Mouse (Mus musculus): ENCODE data around the gene Ppp1ca. TPM values are rescaled to one million over a fixed set of nuclear protein-coding genes. Genes with fewer than 3 reads are reported as not detected.

Gene Ppp1ca
- total and polyA plus RNA-seq, 3 experiments, result 389 to 635 (median 502) TPM

DNA sequence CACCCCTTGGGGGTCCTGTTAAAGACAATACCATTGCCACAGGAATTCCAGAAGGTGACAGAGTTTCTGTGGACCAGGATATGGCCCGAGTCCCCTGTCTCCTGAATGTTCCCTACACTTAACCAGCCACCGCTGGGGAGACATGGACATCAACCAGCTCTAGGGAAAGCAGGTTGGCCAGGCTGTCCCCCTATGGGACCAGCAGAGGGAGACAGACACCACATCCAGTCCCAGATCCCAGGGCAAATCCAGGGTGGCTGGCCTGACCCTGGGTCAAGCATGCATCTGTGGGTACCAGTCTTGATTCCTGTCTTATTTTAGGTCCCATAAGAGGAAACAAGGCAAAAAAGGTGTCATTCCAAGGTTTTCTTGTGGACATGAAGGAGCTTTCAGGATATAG lies 15.1 kb downstream of the Ppp1ca start:
- Histone ChIP-seq H3K9ac (ENCODE audit: insufficient read depth, low read depth) (no peak overlapping the region), H3K4me3 (replicated peaks in 1 of 3; ENCODE audit: low read depth in 2 of 3, low read length in 2 of 3, poor library complexity in 1 of 3) (no peak overlapping the region), H3K9me3 (replicated peaks; ENCODE audit: low read length) (no peaks in the 10 kb centered on the region), H3K4me1 (ENCODE audit: control insufficient read depth in 1 of 2, insufficient read depth in 2 of 2) (peaks cover 16 to 38% of the 10 kb centered on the region in 2 experiments), H3K36me3 (replicated peaks in 1 of 2; ENCODE audit: control insufficient read depth in 1 of 2, insufficient read depth in 1 of 2, low read length in 1 of 2) (no peaks in the 10 kb centered on the region), H3K4me2 (ENCODE audit: insufficient read depth, low read depth, poor library complexity, severe bottlenecking) (no peak overlapping the region), H3K79me2 (replicated peaks; ENCODE audit: control insufficient read depth, extremely low read depth, insufficient read depth, poor library complexity, severe bottlenecking) (no peaks in the 10 kb centered on the region), H3K27me3 (replicated peaks) (peaks cover 18% of the 10 kb centered on the region), H3K27ac (ENCODE audit: insufficient read depth, low read depth) (no peak overlapping the region)
- in situ Hi-C loops (cut with MboI; ENCODE audit: low pct_ligation_motif_present, low pct_unique_long_range_greater_than_20kb, low sequenced_read_pairs) (no loop called here), dilution Hi-C loops (cut with MboI; ENCODE audit: extremely low pct_ligation_motif_present, extremely low pct_unique_long_range_greater_than_20kb, low sequenced_read_pairs) (no loop called here)
- TF ChIP-seq RCOR1 (conservative IDR thresholded peaks at IDR 0.05; ENCODE audit: low read depth, low read length) (no peak; the same call in 1 of the 2 replicates), CTCF (conservative IDR thresholded peaks at IDR 0.05 in 1 of 2, IDR thresholded peaks at IDR 0.05 in 1 of 2; ENCODE audit: low read depth in 2 of 2, low read length in 2 of 2) (peak; percentile 76 to 97), SMC3 (IDR thresholded peaks at IDR 0.05; ENCODE audit: low read depth, low read length) (peak; percentile 97), TCF12 (IDR thresholded peaks at IDR 0.05; ENCODE audit: low read depth, low read length) (peak; percentile 35; the same call in 1 of the 2 replicates), ELF1 (IDR thresholded peaks at IDR 0.05; ENCODE audit: low read depth, low read length) (no peak), IRF4 (IDR thresholded peaks at IDR 0.05; ENCODE audit: low read depth, low read length) (peak; percentile 56; the same call in 1 of the 2 replicates), ZC3H11A (IDR thresholded peaks at IDR 0.05; ENCODE audit: low read depth, low read length) (peak; percentile 86), MEF2A (IDR thresholded peaks at IDR 0.05; ENCODE audit: borderline replicate concordance, low read depth, low read length) (peak; percentile 46; the same call in 1 of the 2 replicates), MXI1 (IDR thresholded peaks at IDR 0.05; ENCODE audit: low read depth, low read length) (0 out of 2 replicates have a peak, but pooled peaks have one; percentile 37), MAZ (IDR thresholded peaks at IDR 0.05; ENCODE audit: low read depth, low read length) (peak; percentile 47; the same call in 1 of the 2 replicates), NELFE (IDR thresholded peaks at IDR 0.05; ENCODE audit: low read depth, low read length) (peak; percentile 51; the same call in 1 of the 2 replicates), NRF1 (IDR thresholded peaks at IDR 0.05; ENCODE audit: low read depth, low read length) (peak; percentile 26; the same call in 1 of the 2 replicates), MYC (IDR thresholded peaks at IDR 0.05; ENCODE audit: low read depth, low read length) (0 out of 2 replicates have a peak, but pooled peaks have one; percentile 44), RAD21 (IDR thresholded peaks at IDR 0.05; ENCODE audit: low read depth, low read length) (no peak; the same call in none of the 2 replicates)
- DNase-seq (ENCODE audit: extremely low read depth), result peak; percentile 67

DNA sequence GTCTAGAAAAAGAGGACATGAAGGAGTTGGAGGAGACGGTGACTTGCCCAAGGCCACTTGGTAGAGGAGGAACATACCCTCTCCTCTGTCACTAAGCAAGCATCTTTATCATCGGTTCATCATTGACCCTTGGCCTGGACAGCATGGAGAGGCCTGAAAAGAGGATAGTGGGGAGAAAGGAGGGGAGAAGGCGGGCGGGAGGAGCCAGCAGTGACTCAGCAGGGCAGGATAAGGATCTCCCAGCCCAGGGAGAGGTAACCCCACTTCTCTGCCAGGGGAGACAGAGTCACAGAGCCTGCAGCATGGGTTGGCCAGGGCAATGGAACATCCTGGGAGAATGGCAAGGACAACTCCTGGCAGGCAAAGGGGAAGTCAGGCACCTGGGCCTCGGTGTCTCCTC lies 16.7 kb downstream of the Ppp1ca start:
- in situ Hi-C loops (cut with MboI; ENCODE audit: low pct_ligation_motif_present, low pct_unique_long_range_greater_than_20kb, low sequenced_read_pairs), result no loop called here
- Histone ChIP-seq H3K79me2 (replicated peaks; ENCODE audit: control insufficient read depth, extremely low read depth, insufficient read depth, poor library complexity, severe bottlenecking) (no peaks in the 10 kb centered on the region), H3K4me2 (ENCODE audit: insufficient read depth, low read depth, poor library complexity, severe bottlenecking) (no peak overlapping the region), H3K4me1 (ENCODE audit: control insufficient read depth in 1 of 2, insufficient read depth in 2 of 2) (peaks cover 15 to 25% of the 10 kb centered on the region in 2 experiments), H3K9me3 (replicated peaks; ENCODE audit: low read length) (no peaks in the 10 kb centered on the region), H3K36me3 (replicated peaks in 1 of 2; ENCODE audit: control insufficient read depth in 1 of 2, insufficient read depth in 1 of 2, low read length in 1 of 2) (no peaks in the 10 kb centered on the region), H3K27ac (ENCODE audit: insufficient read depth, low read depth) (no peak overlapping the region), H3K27me3 (replicated peaks) (peaks cover 30% of the 10 kb centered on the region), H3K4me3 (replicated peaks in 1 of 3; ENCODE audit: low read depth in 2 of 3, low read length in 2 of 3, poor library complexity in 1 of 3) (no peak overlapping the region), H3K9ac (ENCODE audit: insufficient read depth, low read depth) (no peak overlapping the region)
- no peak for TF ChIP-seq MAX (IDR thresholded peaks at IDR 0.05; ENCODE audit: low read length)
- TF ChIP-seq ETS1 (conservative IDR thresholded peaks at IDR 0.05; ENCODE audit: low read depth, low read length), result no peak
- TF ChIP-seq ZNF384 (IDR thresholded peaks at IDR 0.05; ENCODE audit: low read depth, low read length), result no peak
- TF ChIP-seq USF1 (IDR thresholded peaks at IDR 0.05; ENCODE audit: low read depth, low read length), result no peak
- no peak for TF ChIP-seq NRF1 (IDR thresholded peaks at IDR 0.05; ENCODE audit: low read depth, low read length)
- TF ChIP-seq PAX5 (IDR thresholded peaks at IDR 0.05; ENCODE audit: low read length), result no peak
- no peak for TF ChIP-seq ZC3H11A (IDR thresholded peaks at IDR 0.05; ENCODE audit: low read depth, low read length)
- TF ChIP-seq CHD1 (IDR thresholded peaks at IDR 0.05; ENCODE audit: low read depth, low read length), result no peak
- TF ChIP-seq TBP (conservative IDR thresholded peaks at IDR 0.05; ENCODE audit: low read depth, low read length), result no peak
- no peak for TF ChIP-seq RCOR1 (conservative IDR thresholded peaks at IDR 0.05; ENCODE audit: low read depth, low read length)
- DNase-seq (ENCODE audit: extremely low read depth), result no peak
- dilution Hi-C loops (cut with MboI; ENCODE audit: extremely low pct_ligation_motif_present, extremely low pct_unique_long_range_greater_than_20kb, low sequenced_read_pairs), result no loop called here

Data from CH12.LX (cell line).